Mouse (Mus musculus) erythroblast, embryonic 14.5 days (primary cell): ENCODE measurements around the gene Slc1a7.

Source experiments
- GATA1 ChIP-seq: IDR thresholded peaks from 2 replicates; pipeline ENCODE4 v1.6.1; 2012; ENCODE audit warnings: low read length, inconsistent platforms, mixed read lengths
- TAL1 ChIP-seq: IDR thresholded peaks from 3 replicates; pipeline ENCODE4 v1.6.1; 2012; ENCODE audit warnings: low read length, inconsistent platforms, mixed read lengths

GRCm38 (mm10) chr4:107933239-107933638, 34.9 kb upstream of the Slc1a7 start:
- TF ChIP-seq GATA1, result no peak
- TF ChIP-seq TAL1, result no peak
